Mouse (Mus musculus): ENCODE results near the gene Spata5. TPM values are rescaled to one million over a fixed set of nuclear protein-coding genes. Genes with fewer than 3 reads are reported as not detected.
A peak's percentile ranks its signal among the peaks of the same experiment; 100 is the strongest.

Spata5 gene
- polyA plus RNA-seq, 1 experiment: 1.0 TPM

DNA sequence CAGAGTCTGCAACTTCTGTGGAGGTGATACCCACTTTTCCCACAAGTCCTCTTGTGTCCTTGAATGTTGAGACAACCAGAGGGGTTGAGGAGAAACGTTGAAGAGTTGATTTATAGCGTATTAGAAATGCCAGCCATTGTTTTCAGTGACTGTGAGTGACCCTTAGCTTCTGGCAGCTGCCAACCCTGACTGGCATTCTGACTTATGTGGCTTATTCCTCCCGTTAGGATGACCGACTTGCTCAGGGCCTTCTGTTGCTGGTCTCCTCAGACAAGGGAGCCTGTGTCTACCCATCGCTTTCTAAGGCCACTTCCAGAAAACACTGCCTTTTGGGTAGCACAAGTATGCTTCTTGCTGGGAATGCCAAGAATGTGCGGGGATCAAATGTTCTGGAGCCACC is 38.2 kb upstream of the Spata5 start:
- Histone ChIP-seq H3K4me3 (ENCODE audit: low read depth, low read length) (no peak overlapping the region), H3K36me3 (ENCODE audit: control insufficient read depth, insufficient read depth, low read length) (no peaks in the 10 kb centered on the region), H3K27me3 (ENCODE audit: control insufficient read depth, insufficient read depth, low read length) (no peaks in the 10 kb centered on the region), H3K4me1 (ENCODE audit: control insufficient read depth, insufficient read depth, insufficient read length, low read length) (no peaks in the 10 kb centered on the region), H3K27ac (ENCODE audit: insufficient read depth, low read depth, low read length) (no peak overlapping the region)
- WGBS: 68% methylated on average over 6 of the region's 6 CpGs
- TF ChIP-seq CTCF (IDR thresholded peaks at IDR 0.05; ENCODE audit: extremely low read depth, insufficient read length, insufficient replicate concordance, low read depth, low read length): no peak

GRCm38 (mm10) chr3:37383096-37383765 is 36.5 kb upstream of the Spata5 start:
- Histone ChIP-seq H3K4me3 (ENCODE audit: low read depth, low read length) (no peak overlapping the region), H3K27ac (ENCODE audit: insufficient read depth, low read depth, low read length) (no peak overlapping the region), H3K4me1 (ENCODE audit: control insufficient read depth, insufficient read depth, insufficient read length, low read length) (no peaks in the 10 kb centered on the region), H3K36me3 (ENCODE audit: control insufficient read depth, insufficient read depth, low read length) (no peaks in the 10 kb centered on the region), H3K27me3 (ENCODE audit: control insufficient read depth, insufficient read depth, low read length) (no peaks in the 10 kb centered on the region)
- WGBS: 78% methylated on average over 6 of the region's 6 CpGs
- no peak for TF ChIP-seq POLR2A (IDR thresholded peaks at IDR 0.05; ENCODE audit: low read depth, low read length)
- no peak for TF ChIP-seq CTCF (IDR thresholded peaks at IDR 0.05; ENCODE audit: extremely low read depth, insufficient read length, insufficient replicate concordance, low read depth, low read length)

DNA sequence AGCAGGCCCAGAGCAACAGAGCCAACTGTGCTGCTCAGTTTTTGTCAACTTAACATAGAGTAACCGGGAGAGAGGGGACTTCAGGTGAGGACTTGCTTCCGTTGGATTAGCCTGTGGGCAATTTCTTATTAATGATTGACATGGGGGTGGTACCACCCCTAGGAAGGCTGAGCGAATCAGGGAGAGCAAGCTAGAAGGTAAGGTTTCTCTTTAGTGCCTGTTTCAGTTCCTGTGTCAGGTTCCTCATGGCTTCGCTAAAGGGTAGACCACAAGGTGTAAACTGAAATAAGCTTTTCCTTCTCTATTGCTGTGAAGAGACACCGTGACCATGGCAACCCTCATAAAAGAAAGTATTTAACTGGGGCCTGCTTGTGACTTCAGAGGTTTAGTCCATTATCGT is 32.4 kb upstream of the Spata5 start:
- no peaks in the 10 kb centered on the region for H3K27me3 ChIP-seq (ENCODE audit: control insufficient read depth, insufficient read depth, low read length)
- no peaks in the 10 kb centered on the region for H3K36me3 ChIP-seq (ENCODE audit: control insufficient read depth, insufficient read depth, low read length)
- 73% methylated on average over 6 of the region's 6 CpGs for WGBS
- H3K27ac ChIP-seq (ENCODE audit: insufficient read depth, low read depth, low read length): no peak overlapping the region
- no peak for TF ChIP-seq POLR2A (IDR thresholded peaks at IDR 0.05; ENCODE audit: low read depth, low read length)
- no peak for TF ChIP-seq CTCF (IDR thresholded peaks at IDR 0.05; ENCODE audit: extremely low read depth, insufficient read length, insufficient replicate concordance, low read depth, low read length)
- no peaks in the 10 kb centered on the region for H3K4me1 ChIP-seq (ENCODE audit: control insufficient read depth, insufficient read depth, insufficient read length, low read length)
- H3K4me3 ChIP-seq (ENCODE audit: low read depth, low read length): no peak overlapping the region

- no peak overlapping the region for H3K27ac ChIP-seq (ENCODE audit: insufficient read depth, low read depth, low read length)
- H3K4me1 ChIP-seq (ENCODE audit: control insufficient read depth, insufficient read depth, insufficient read length, low read length): 0 out of 2 replicates have a peak, but pooled peaks cover 2% of the 10 kb centered on the region
- H3K4me3 ChIP-seq (ENCODE audit: low read depth, low read length): no peak overlapping the region
- WGBS: 90% methylated on average over 5 of the region's 5 CpGs
- no peaks in the 10 kb centered on the region for H3K27me3 ChIP-seq (ENCODE audit: control insufficient read depth, insufficient read depth, low read length)
- H3K36me3 ChIP-seq (ENCODE audit: control insufficient read depth, insufficient read depth, low read length): no peaks in the 10 kb centered on the region
- no peak for TF ChIP-seq CTCF (IDR thresholded peaks at IDR 0.05; ENCODE audit: extremely low read depth, insufficient read length, insufficient replicate concordance, low read depth, low read length)
- TF ChIP-seq POLR2A (IDR thresholded peaks at IDR 0.05; ENCODE audit: low read depth, low read length): no peak
Measured at GRCm38 (mm10) chr3:37396930-37397608, 22.6 kb upstream of the Spata5 start.

- Histone ChIP-seq H3K36me3 (ENCODE audit: control insufficient read depth, insufficient read depth, low read length) (no peaks in the 10 kb centered on the region), H3K27me3 (ENCODE audit: control insufficient read depth, insufficient read depth, low read length) (no peaks in the 10 kb centered on the region), H3K4me1 (ENCODE audit: control insufficient read depth, insufficient read depth, insufficient read length, low read length) (0 out of 2 replicates have a peak, but pooled peaks cover 2% of the 10 kb centered on the region), H3K4me3 (ENCODE audit: low read depth, low read length) (no peak overlapping the region), H3K27ac (ENCODE audit: insufficient read depth, low read depth, low read length) (0 out of 2 replicates have a peak overlapping the region, but pooled peaks have one; percentile 15)
- TF ChIP-seq POLR2A (IDR thresholded peaks at IDR 0.05; ENCODE audit: low read depth, low read length) (no peak), CTCF (IDR thresholded peaks at IDR 0.05; ENCODE audit: extremely low read depth, insufficient read length, insufficient replicate concordance, low read depth, low read length) (no peak)
- WGBS: 75% methylated on average over 3 of the region's 3 CpGs
Measured at GRCm38 (mm10) chr3:37397646-37398045, 22.1 kb upstream of the Spata5 start.

- no peak for TF ChIP-seq CTCF (IDR thresholded peaks at IDR 0.05; ENCODE audit: extremely low read depth, insufficient read length, insufficient replicate concordance, low read depth, low read length)
- no peak for TF ChIP-seq POLR2A (IDR thresholded peaks at IDR 0.05; ENCODE audit: low read depth, low read length)
- Histone ChIP-seq H3K27me3 (ENCODE audit: control insufficient read depth, insufficient read depth, low read length) (no peaks in the 10 kb centered on the region), H3K4me1 (ENCODE audit: control insufficient read depth, insufficient read depth, insufficient read length, low read length) (0 out of 2 replicates have a peak, but pooled peaks cover 2% of the 10 kb centered on the region), H3K36me3 (ENCODE audit: control insufficient read depth, insufficient read depth, low read length) (no peaks in the 10 kb centered on the region), H3K4me3 (ENCODE audit: low read depth, low read length) (no peak overlapping the region), H3K27ac (ENCODE audit: insufficient read depth, low read depth, low read length) (peak overlapping the region; percentile 32; the same call in 1 of the 2 replicates)
- 77% methylated on average over 7 of the region's 7 CpGs for WGBS
Measured at GRCm38 (mm10) chr3:37398661-37399395, 20.9 kb upstream of the Spata5 start.

Data from small intestine, adult 2 months (tissue).